Mouse (Mus musculus): ENCODE measurements around the gene Olfr1448.
"Not testable (repeated sequence)": the region's sequence is repeated elsewhere in the genome, so short reads cannot be mapped to it uniquely, and the experiment has no call there.

Gene Olfr1448

DNA sequence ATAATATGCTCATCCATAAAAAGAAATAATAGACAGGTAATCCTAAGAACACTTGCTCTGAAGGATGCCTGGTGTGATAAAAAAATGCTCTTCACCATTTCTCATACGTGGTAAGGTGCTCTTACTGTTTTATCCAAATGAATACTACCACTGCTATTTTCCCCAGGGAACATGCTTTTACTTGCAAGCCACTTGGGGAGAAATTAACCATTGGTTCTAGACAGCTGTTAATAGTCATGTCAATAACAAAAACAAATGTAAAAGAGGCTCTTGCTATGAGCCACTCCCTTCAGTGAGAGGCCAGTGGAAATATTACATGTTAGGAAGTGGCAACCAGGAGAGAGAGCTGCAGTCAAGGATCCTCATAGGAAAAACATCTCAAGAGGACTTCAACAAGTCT lies at the start of gene Olfr1448:
Gene Olfr1448 (minus strand): TSS at position 101 of the 400 bp plus-strand sequence.
- DNase-seq: no peak

DNA sequence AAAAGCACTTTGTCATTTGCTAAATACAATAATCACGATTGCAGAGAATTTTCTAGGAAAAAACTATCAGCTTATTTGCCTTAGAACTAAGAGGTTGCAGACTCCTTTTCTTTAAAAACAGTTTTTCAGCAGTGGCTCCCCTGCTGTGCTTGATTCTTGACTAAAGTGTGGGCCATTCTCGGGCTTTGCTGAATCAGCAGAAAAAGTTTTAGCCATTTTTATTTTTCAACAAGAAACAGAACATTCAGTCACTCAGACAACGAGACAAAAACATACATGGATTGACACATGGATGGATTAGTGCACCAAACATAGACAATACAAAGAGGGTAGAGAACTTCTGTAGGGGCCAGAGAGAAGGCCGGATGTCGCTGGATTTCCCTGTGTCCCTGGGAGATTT lies 45.9 kb upstream of the Olfr1448 start:
- DNase-seq: not testable (repeated sequence)

DNA sequence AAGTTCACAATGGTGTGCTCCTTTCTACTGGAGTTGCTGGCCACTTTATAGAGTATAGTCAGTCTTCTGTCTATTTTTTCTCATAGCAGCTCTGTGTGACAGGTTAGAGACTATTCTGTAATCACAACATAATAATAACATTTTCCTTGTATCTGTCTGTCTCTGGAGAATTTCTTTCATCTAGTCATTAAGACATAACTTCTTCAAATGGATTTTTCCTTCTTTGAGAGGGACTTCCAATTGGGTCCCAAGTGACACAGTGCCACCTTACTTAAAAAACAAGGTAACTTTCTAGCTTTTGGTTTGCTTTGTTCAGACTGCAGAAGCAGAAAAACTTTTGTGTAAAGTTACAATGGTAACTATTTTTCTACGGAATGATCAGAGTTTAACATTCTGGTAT lies 25.7 kb upstream of the Olfr1448 start, which contains the start of gene Olfr1450:
Gene Olfr1450 (plus strand): TSS at position 301 of the 400 bp plus-strand sequence.
- DNase-seq: no peak

DNA sequence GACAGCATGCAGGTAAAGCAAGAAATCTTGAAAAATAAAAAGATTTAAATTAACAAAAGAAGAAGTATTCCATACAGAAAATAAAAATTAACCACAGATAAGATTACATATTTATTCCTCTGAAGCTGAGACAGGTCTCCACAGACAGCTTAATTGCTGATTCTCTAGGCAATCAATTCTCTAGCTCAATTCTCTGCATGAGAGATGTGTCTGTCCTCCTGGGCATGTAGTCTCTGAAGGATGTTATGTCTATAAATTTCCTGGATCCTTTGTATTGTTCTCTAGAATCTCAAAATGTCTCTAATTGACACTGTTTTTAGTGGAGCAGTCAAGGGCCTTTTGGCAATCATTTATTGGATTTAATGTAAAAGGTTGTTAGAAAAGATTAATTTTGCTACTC lies 6.3 kb upstream of the Olfr1448 start, which contains the start of gene Olfr1449:
Gene Olfr1449 (plus strand): TSS at position 301 of the 400 bp plus-strand sequence.
- no peak for DNase-seq

DNA sequence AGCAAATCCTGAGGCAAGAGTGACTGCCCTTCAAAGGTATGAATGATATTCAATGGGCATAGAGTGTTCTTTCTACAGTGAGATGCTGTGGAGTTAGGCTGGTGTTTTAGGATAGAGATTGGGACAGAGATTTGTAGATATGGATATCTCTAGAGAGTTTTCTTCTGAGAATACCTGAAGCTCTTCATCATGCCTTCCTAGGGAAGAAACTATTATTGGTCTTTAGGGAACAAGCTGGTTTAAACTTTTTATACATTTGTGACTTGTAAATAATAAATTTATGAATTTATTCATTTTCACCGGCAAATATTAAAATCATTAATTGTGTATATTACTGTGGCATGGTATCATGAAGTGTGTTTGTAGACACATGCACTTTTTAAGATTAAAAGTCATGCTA lies 20.6 kb downstream of the Olfr1448 start, which contains the start of gene Olfr1447:
Gene Olfr1447 (minus strand): TSS at position 101 of the 400 bp plus-strand sequence.
- DNase-seq: no peak

GRCm38 (mm10) chr19:12893424-12893823 lies 30.8 kb downstream of the Olfr1448 start, which contains the start of gene Olfr1446:
Gene Olfr1446 (minus strand): TSS chr19:12893524.
- no peak for DNase-seq

DNA sequence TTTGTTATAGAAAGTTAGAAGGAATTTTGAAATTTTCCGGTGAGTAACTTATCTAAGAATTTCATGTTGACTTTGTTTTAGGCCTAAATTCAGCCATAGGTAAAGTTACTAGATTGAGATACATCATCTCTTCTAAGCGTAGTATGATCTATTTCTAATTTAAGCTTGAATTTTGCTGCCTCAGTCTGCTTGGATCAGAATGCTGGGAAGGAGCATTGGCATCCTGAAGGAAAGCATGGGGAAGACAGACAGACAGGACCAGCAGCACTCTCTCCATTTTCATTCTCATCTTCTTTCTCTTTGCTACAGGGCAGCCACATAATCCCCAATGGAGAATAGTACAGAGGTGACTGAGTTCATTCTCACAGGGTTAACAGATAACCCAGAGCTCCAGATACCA lies 40.7 kb downstream of the Olfr1448 start, which contains the start of gene Olfr1445:
Gene Olfr1445 (plus strand): TSS at position 301 of the 400 bp plus-strand sequence.
- no peak for DNase-seq

Measured in lung, adult 18-20 months (tissue).